Mouse (Mus musculus): ENCODE measurements around the gene Dbn1. TPM values are rescaled to one million over a fixed set of nuclear protein-coding genes. Genes with fewer than 3 reads are reported as not detected.

The Dbn1 gene
- polyA plus RNA-seq, 1 experiment: 108 TPM

- 1% methylated on average over 55 of the region's 55 CpGs for WGBS
- peak within 1 kb of the TSS; percentile 70; the same call in 1 of the 2 replicates for H3K27ac ChIP-seq (ENCODE audit: insufficient read depth, low read length)
- peaks cover 5% of the 10 kb centered on the region for H3K4me1 ChIP-seq (ENCODE audit: control insufficient read depth, insufficient read depth, low read length)
- H3K4me3 ChIP-seq (replicated peaks; ENCODE audit: insufficient read depth, low read depth, low read length): peak within 1 kb of the TSS; percentile 67
- TF ChIP-seq POLR2A (IDR thresholded peaks at IDR 0.05; ENCODE audit: borderline replicate concordance, insufficient read depth, low read length) (peak; percentile 86), CTCF (IDR thresholded peaks at IDR 0.05; ENCODE audit: borderline replicate concordance, insufficient read depth, low read depth, low read length) (peak; percentile 93)
- peak; percentile 86 to 93 for DNase-seq
- no peaks in the 10 kb centered on the region for H3K27me3 ChIP-seq (ENCODE audit: control insufficient read depth, insufficient read depth, low read length)
Observed at GRCm38 (mm10) chr13:55513111-55513748, 25.3 kb upstream of the Dbn1 start, which contains the start of gene Pdlim7. Gene Pdlim7, minus strand, starts transcription at chr13:55513676.

DNA sequence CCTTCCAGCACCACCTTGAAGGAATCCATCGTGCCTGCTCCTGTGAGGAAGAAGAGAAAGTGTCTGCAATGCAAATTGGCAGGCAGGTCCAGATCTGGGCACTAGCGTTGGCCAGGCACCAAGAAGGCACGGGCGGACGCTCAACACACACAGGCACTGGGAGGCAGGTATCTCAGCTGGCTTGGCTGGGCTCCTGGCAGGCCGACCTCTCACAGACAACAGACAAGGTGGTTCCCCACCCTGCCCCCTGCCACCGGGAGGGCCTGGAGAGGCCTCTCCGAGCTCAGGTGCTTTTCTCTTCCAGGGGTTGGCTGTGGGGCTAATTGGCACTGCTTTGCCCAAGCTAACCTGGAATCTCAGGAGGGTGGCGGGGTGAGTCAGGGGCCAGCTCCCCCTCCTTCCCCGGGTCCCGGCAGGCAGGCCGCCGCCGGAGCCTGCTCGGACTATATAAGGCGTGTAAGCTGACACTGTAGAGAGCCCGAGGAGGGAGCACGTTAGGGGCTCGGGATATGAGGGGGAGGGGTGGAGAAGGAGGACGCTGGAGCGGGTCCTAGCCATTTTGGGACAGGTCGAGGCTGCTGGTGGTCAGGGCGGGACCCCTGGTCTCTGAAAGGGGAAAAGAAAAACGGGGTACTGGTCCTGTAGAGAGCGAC, 24.6 kb upstream of the Dbn1 start:
- Histone ChIP-seq H3K27me3 (ENCODE audit: control insufficient read depth, insufficient read depth, low read length) (no peaks in the 10 kb centered on the region), H3K4me3 (replicated peaks; ENCODE audit: insufficient read depth, low read depth, low read length) (peak overlapping the region; percentile 67), H3K4me1 (ENCODE audit: control insufficient read depth, insufficient read depth, low read length) (peaks cover 5% of the 10 kb centered on the region), H3K27ac (ENCODE audit: insufficient read depth, low read length) (no peak overlapping the region)
- DNase-seq: peak; percentile 67
- WGBS: under 1% methylated on average over 25 of the region's 25 CpGs
- TF ChIP-seq POLR2A (IDR thresholded peaks at IDR 0.05; ENCODE audit: borderline replicate concordance, insufficient read depth, low read length): no peak
- no peak for TF ChIP-seq CTCF (IDR thresholded peaks at IDR 0.05; ENCODE audit: borderline replicate concordance, insufficient read depth, low read depth, low read length)

DNA sequence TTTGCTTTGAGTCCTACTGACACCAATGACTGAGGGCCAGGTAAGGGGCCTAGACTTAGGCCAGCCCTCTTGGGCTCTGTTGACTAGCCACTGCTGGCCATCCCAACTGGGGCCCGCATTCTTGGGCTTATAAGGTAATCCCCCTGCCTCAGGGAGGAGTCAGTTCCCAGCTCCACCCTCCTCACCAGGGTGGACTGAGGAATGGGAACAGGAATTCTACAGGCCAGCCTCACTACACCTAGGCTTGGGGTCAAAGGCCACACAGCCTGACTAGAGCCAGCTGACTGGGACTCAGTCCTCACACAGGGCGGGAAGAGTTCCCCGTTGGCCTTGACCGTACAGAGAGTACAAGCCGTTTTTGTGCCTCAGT, 23.6 kb upstream of the Dbn1 start:
- TF ChIP-seq CTCF (IDR thresholded peaks at IDR 0.05; ENCODE audit: borderline replicate concordance, insufficient read depth, low read depth, low read length) (no peak), POLR2A (IDR thresholded peaks at IDR 0.05; ENCODE audit: borderline replicate concordance, insufficient read depth, low read length) (no peak)
- Histone ChIP-seq H3K27ac (ENCODE audit: insufficient read depth, low read length) (no peak overlapping the region), H3K27me3 (ENCODE audit: control insufficient read depth, insufficient read depth, low read length) (no peaks in the 10 kb centered on the region), H3K4me3 (replicated peaks; ENCODE audit: insufficient read depth, low read depth, low read length) (no peak overlapping the region), H3K4me1 (ENCODE audit: control insufficient read depth, insufficient read depth, low read length) (peaks cover 9% of the 10 kb centered on the region)
- no peak for DNase-seq
- WGBS: 92% methylated on average over 5 of the region's 5 CpGs

GRCm38 (mm10) chr13:55510668-55511491, 23.0 kb upstream of the Dbn1 start:
- Histone ChIP-seq H3K4me3 (replicated peaks; ENCODE audit: insufficient read depth, low read depth, low read length) (no peak overlapping the region), H3K27ac (ENCODE audit: insufficient read depth, low read length) (no peak overlapping the region), H3K27me3 (ENCODE audit: control insufficient read depth, insufficient read depth, low read length) (no peaks in the 10 kb centered on the region), H3K4me1 (ENCODE audit: control insufficient read depth, insufficient read depth, low read length) (peaks cover 9% of the 10 kb centered on the region)
- WGBS: 77% methylated on average over 6 of the region's 6 CpGs
- DNase-seq: no peak
- no peak for TF ChIP-seq POLR2A (IDR thresholded peaks at IDR 0.05; ENCODE audit: borderline replicate concordance, insufficient read depth, low read length)

GRCm38 (mm10) chr13:55510332-55510667, 22.4 kb upstream of the Dbn1 start:
- Histone ChIP-seq H3K27ac (ENCODE audit: insufficient read depth, low read length) (no peak overlapping the region), H3K27me3 (ENCODE audit: control insufficient read depth, insufficient read depth, low read length) (no peaks in the 10 kb centered on the region), H3K4me3 (replicated peaks; ENCODE audit: insufficient read depth, low read depth, low read length) (no peak overlapping the region), H3K4me1 (ENCODE audit: control insufficient read depth, insufficient read depth, low read length) (peaks cover 9% of the 10 kb centered on the region)
- TF ChIP-seq POLR2A (IDR thresholded peaks at IDR 0.05; ENCODE audit: borderline replicate concordance, insufficient read depth, low read length) (no peak), CTCF (IDR thresholded peaks at IDR 0.05; ENCODE audit: borderline replicate concordance, insufficient read depth, low read depth, low read length) (no peak)
- 91% methylated on average over 3 of the region's 3 CpGs for WGBS
- no peak for DNase-seq

DNA sequence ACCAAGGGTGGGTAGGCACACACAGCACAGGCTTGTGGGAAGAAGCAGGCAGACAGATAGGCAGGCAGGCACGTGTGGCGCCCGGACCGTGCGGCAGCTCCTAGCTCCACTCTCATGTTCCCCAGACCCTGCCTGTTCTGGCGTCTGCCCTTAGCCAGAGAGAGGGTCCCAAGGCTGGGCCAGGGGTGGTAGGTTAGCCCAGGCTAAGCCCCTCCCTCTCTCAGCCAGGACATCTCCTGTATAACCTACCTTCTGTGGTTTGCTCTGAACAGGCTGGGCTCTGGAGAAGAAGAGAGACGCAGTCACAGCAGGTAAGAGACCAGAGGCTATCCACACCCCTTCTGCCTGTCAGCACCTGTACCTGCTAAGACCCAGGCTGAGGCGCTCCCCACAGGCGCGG, 20.6 kb upstream of the Dbn1 start:
- Histone ChIP-seq H3K4me1 (ENCODE audit: control insufficient read depth, insufficient read depth, low read length) (peaks cover 9% of the 10 kb centered on the region), H3K27ac (ENCODE audit: insufficient read depth, low read length) (no peak overlapping the region), H3K4me3 (replicated peaks; ENCODE audit: insufficient read depth, low read depth, low read length) (no peak overlapping the region), H3K27me3 (ENCODE audit: control insufficient read depth, insufficient read depth, low read length) (no peaks in the 10 kb centered on the region)
- TF ChIP-seq POLR2A (IDR thresholded peaks at IDR 0.05; ENCODE audit: borderline replicate concordance, insufficient read depth, low read length): no peak
- no peak for TF ChIP-seq CTCF (IDR thresholded peaks at IDR 0.05; ENCODE audit: borderline replicate concordance, insufficient read depth, low read depth, low read length)
- DNase-seq: no peak
- 97% methylated on average over 10 of the region's 10 CpGs for WGBS

DNA sequence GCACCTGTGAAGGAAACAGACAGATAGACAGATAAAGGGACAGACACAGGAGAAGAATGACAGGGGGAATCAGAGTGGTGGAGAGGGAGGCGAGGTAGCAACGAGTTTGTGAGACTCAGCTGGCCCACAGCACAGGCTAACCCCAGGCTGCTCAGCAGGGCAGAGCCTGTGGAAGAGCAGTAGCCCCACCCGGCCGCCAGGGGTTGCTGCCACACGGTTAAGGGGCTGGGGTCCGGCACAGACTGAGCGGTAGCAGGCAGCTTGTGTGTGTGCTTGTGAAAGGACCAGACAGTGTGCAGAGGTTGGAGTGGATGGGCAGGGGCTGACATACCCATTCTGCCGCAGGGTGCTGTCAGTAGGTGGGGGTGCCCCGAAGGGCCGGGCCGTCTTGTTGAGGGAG, 20.0 kb upstream of the Dbn1 start:
- 75% methylated on average over 11 of the region's 11 CpGs for WGBS
- Histone ChIP-seq H3K4me1 (ENCODE audit: control insufficient read depth, insufficient read depth, low read length) (peaks cover 9% of the 10 kb centered on the region), H3K4me3 (replicated peaks; ENCODE audit: insufficient read depth, low read depth, low read length) (no peak overlapping the region), H3K27me3 (ENCODE audit: control insufficient read depth, insufficient read depth, low read length) (no peaks in the 10 kb centered on the region), H3K27ac (ENCODE audit: insufficient read depth, low read length) (no peak overlapping the region)
- DNase-seq: no peak
- TF ChIP-seq POLR2A (IDR thresholded peaks at IDR 0.05; ENCODE audit: borderline replicate concordance, insufficient read depth, low read length): no peak
- TF ChIP-seq CTCF (IDR thresholded peaks at IDR 0.05; ENCODE audit: borderline replicate concordance, insufficient read depth, low read depth, low read length): no peak

Data from cerebellum, adult 2 months (tissue).